Mouse (Mus musculus) 3T3-L1 (cell line): ENCODE results near the gene Tenm3.

ENCODE experiments used
- DNase-seq: peaks from one replicate; pipeline ENCODE4 v3.0.0-alpha.2; 2015; ENCODE audit warnings: low read depth, low spot score

Gene Tenm3

GRCm38 (mm10) chr8:48522004-48522403, 321.7 kb downstream of the Tenm3 start:
- no peak for DNase-seq

- no peak for DNase-seq
Observed at GRCm38 (mm10) chr8:48517431-48517830, 326.3 kb downstream of the Tenm3 start.

- DNase-seq, result no peak
Observed at GRCm38 (mm10) chr8:48514230-48514629, 329.5 kb downstream of the Tenm3 start.

- no peak for DNase-seq
Observed at GRCm38 (mm10) chr8:48513801-48514200, 329.9 kb downstream of the Tenm3 start.

GRCm38 (mm10) chr8:48511546-48511945, 332.2 kb downstream of the Tenm3 start:
- DNase-seq, result no peak

- no peak for DNase-seq
Observed at GRCm38 (mm10) chr8:48511137-48511536, 332.6 kb downstream of the Tenm3 start.

GRCm38 (mm10) chr8:48508641-48509599, 334.8 kb downstream of the Tenm3 start:
- no peak for DNase-seq

- DNase-seq, result no peak
Observed at GRCm38 (mm10) chr8:48507719-48508501, 335.8 kb downstream of the Tenm3 start.

GRCm38 (mm10) chr8:48492491-48492890, 351.3 kb downstream of the Tenm3 start:
- no peak for DNase-seq

- no peak for DNase-seq
Observed at GRCm38 (mm10) chr8:48490635-48491165, 353.1 kb downstream of the Tenm3 start.

- DNase-seq, result no peak
Observed at GRCm38 (mm10) chr8:48489936-48490634, 353.7 kb downstream of the Tenm3 start.

- DNase-seq, result no peak
Observed at GRCm38 (mm10) chr8:48489417-48489816, 354.3 kb downstream of the Tenm3 start.

- no peak for DNase-seq
Observed at GRCm38 (mm10) chr8:48488809-48489208, 354.9 kb downstream of the Tenm3 start.

GRCm38 (mm10) chr8:48484143-48484542, 359.6 kb downstream of the Tenm3 start:
- DNase-seq, result no peak

- DNase-seq, result peak; percentile 2
Observed at GRCm38 (mm10) chr8:48481709-48482671, 361.8 kb downstream of the Tenm3 start.

- DNase-seq, result no peak
Observed at GRCm38 (mm10) chr8:48477371-48477935, 366.3 kb downstream of the Tenm3 start.

- DNase-seq, result no peak
Observed at GRCm38 (mm10) chr8:48476896-48477295, 366.9 kb downstream of the Tenm3 start.

GRCm38 (mm10) chr8:48467633-48468032, 376.1 kb downstream of the Tenm3 start:
- no peak for DNase-seq

GRCm38 (mm10) chr8:48458373-48458772, 385.4 kb downstream of the Tenm3 start:
- DNase-seq, result no peak
